Mouse (Mus musculus): ENCODE measurements around the gene Car5a. TPM values are rescaled to one million over a fixed set of nuclear protein-coding genes. Genes with fewer than 3 reads are reported as not detected.

Gene Car5a
- polyA plus RNA-seq, 1 experiment from 2014 or later, result 0.30 TPM

GRCm38 (mm10) chr8:121970225-121970624 lies 25.5 kb upstream of the Car5a start:
- H3K4me3 ChIP-seq, result no peak overlapping the region
- no peaks in the 10 kb centered on the region for H3K27me3 ChIP-seq (ENCODE audit: low read depth, poor library complexity, severe bottlenecking)
- peaks cover 24% of the 10 kb centered on the region for H3K36me3 ChIP-seq
- H3K4me1 ChIP-seq, result peaks cover 43% of the 10 kb centered on the region
- no peak for DNase-seq (ENCODE audit: low spot score)
- 0 out of 2 replicates have a peak overlapping the region, but pooled peaks have one; percentile 59 for H3K27ac ChIP-seq (replicated peaks)
- 94% methylated on average over 8 of the region's 8 CpGs for WGBS
- H3K9me3 ChIP-seq (replicated peaks), result no peaks in the 10 kb centered on the region

- 88% methylated on average over 4 of the region's 4 CpGs for WGBS
- Histone ChIP-seq H3K9me3 (replicated peaks) (no peaks in the 10 kb centered on the region), H3K27me3 (ENCODE audit: low read depth, poor library complexity, severe bottlenecking) (no peaks in the 10 kb centered on the region), H3K4me3 (no peak overlapping the region), H3K4me1 (peaks cover 43% of the 10 kb centered on the region), H3K36me3 (peaks cover 17% of the 10 kb centered on the region), H3K27ac (replicated peaks) (no peak overlapping the region)
- no peak for DNase-seq (ENCODE audit: low spot score)
Measured at GRCm38 (mm10) chr8:121968542-121968941, 23.8 kb upstream of the Car5a start.

DNA sequence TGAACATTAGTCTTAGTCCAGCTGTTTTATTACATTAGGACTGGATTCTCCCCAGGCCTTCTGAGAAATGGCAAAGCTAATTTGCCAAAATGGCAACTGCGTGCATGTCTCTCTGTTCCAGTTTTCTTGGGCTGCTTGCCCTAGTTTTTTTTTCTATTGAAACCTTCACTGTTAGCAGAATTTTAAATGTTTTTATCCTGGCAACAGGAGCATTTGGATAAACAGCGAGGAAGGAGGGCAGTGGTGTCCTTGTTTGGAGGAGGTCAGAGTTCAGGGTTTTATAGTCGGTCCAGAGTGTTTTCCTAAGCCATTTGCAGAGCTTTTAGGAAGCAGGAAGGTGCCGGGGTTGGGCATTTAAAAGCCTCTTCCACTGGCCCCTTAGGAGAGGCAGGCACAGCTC lies 23.3 kb upstream of the Car5a start:
- WGBS, result 45% methylated on average over 4 of the region's 4 CpGs
- H3K27ac ChIP-seq (replicated peaks), result no peak overlapping the region

GRCm38 (mm10) chr8:121966714-121967448 lies 22.2 kb upstream of the Car5a start:
- Histone ChIP-seq H3K36me3 (peaks cover 15% of the 10 kb centered on the region), H3K9me3 (replicated peaks) (no peaks in the 10 kb centered on the region), H3K27ac (replicated peaks) (peak overlapping the region; percentile 42), H3K4me1 (peaks cover 43% of the 10 kb centered on the region), H3K27me3 (ENCODE audit: low read depth, poor library complexity, severe bottlenecking) (no peaks in the 10 kb centered on the region), H3K4me3 (no peak overlapping the region)
- no peak for DNase-seq (ENCODE audit: low spot score)
- 38% methylated on average over 7 of the region's 7 CpGs for WGBS

More for the DNA sequence above, 23.3 kb upstream of the Car5a start:
- DNase-seq (ENCODE audit: low spot score), result no peak
- Histone ChIP-seq H3K27me3 (ENCODE audit: low read depth, poor library complexity, severe bottlenecking) (no peaks in the 10 kb centered on the region), H3K4me3 (no peak overlapping the region), H3K9me3 (replicated peaks) (no peaks in the 10 kb centered on the region), H3K4me1 (peaks cover 43% of the 10 kb centered on the region), H3K36me3 (peaks cover 18% of the 10 kb centered on the region)

- Histone ChIP-seq H3K4me3 (no peak overlapping the region), H3K36me3 (peaks cover 15% of the 10 kb centered on the region), H3K4me1 (peaks cover 37% of the 10 kb centered on the region), H3K27me3 (ENCODE audit: low read depth, poor library complexity, severe bottlenecking) (no peaks in the 10 kb centered on the region), H3K9me3 (replicated peaks) (no peaks in the 10 kb centered on the region), H3K27ac (replicated peaks) (peak overlapping the region; percentile 42)
- DNase-seq (ENCODE audit: low spot score), result no peak
- WGBS, result 74% methylated on average over 5 of the region's 5 CpGs
Measured at GRCm38 (mm10) chr8:121966110-121966509, 21.4 kb upstream of the Car5a start.

GRCm38 (mm10) chr8:121964716-121965512 lies 20.2 kb upstream of the Car5a start:
- H3K27me3 ChIP-seq (ENCODE audit: low read depth, poor library complexity, severe bottlenecking), result no peaks in the 10 kb centered on the region
- H3K4me1 ChIP-seq, result peaks cover 29% of the 10 kb centered on the region
- DNase-seq (ENCODE audit: low spot score), result no peak
- H3K36me3 ChIP-seq, result peaks cover 15% of the 10 kb centered on the region
- H3K27ac ChIP-seq (replicated peaks), result no peak overlapping the region
- H3K9me3 ChIP-seq (replicated peaks), result no peaks in the 10 kb centered on the region
- 94% methylated on average over 8 of the region's 8 CpGs for WGBS
- H3K4me3 ChIP-seq, result no peak overlapping the region

DNA sequence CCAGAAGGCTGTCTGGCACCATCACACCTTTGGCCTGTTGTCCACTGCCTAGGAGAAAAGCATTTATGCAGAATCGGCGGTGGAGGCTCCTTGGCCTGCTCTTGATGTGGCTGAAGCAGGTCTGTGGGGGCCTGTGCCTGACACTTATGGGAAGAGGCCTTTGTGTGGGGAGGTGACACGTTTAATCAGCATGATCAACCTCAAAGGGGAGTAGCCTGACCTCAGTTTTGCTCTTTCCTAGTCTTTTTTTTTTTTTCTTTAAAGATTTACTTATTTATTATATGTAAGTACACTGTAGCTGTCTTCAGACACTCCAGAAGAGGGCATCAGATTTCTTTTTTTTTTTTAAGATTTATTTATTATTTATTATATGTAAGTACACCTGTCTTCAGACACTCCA lies 18.2 kb upstream of the Car5a start:
- Histone ChIP-seq H3K27me3 (ENCODE audit: low read depth, poor library complexity, severe bottlenecking) (no peaks in the 10 kb centered on the region), H3K4me1 (peaks cover 32% of the 10 kb centered on the region), H3K36me3 (peaks cover 18% of the 10 kb centered on the region), H3K27ac (replicated peaks) (no peak overlapping the region), H3K4me3 (no peak overlapping the region), H3K9me3 (replicated peaks) (no peaks in the 10 kb centered on the region)
- DNase-seq (ENCODE audit: low spot score), result no peak
- 90% methylated on average over 3 of the region's 3 CpGs for WGBS

DNA sequence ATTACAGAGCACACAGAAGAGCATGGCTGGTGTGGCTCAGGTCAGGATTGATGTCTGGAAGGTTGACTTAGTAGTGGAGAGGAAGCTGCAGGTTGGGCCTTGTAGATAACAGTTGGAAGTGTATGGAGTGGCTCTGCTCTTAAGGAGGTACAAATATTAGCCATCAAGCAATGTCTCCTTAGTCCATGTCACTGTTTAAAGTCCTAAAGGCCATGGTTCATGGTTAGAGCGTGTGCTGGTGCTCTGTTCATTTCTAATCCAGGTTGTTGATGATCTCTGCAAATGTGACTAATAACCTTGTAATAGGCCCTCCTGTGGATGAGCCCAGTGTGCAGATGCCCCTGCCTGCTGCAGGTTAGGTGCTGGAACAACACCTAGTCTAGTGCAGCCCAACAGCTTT lies 13.7 kb upstream of the Car5a start:
- H3K4me3 ChIP-seq, result no peak overlapping the region
- no peaks in the 10 kb centered on the region for H3K9me3 ChIP-seq (replicated peaks)
- peaks cover 15% of the 10 kb centered on the region for H3K4me1 ChIP-seq
- 94% methylated on average over 1 of the region's 1 CpGs for WGBS
- no peaks in the 10 kb centered on the region for H3K27me3 ChIP-seq (ENCODE audit: low read depth, poor library complexity, severe bottlenecking)
- H3K36me3 ChIP-seq, result peaks cover 42% of the 10 kb centered on the region
- DNase-seq (ENCODE audit: low spot score), result no peak
- no peak overlapping the region for H3K27ac ChIP-seq (replicated peaks)

GRCm38 (mm10) chr8:121955825-121956500 lies 11.3 kb upstream of the Car5a start:
- 79% methylated on average over 1 of the region's 1 CpGs for WGBS
- Histone ChIP-seq H3K36me3 (peaks cover 50% of the 10 kb centered on the region), H3K4me1 (peaks cover 33% of the 10 kb centered on the region), H3K27ac (replicated peaks) (no peak overlapping the region), H3K9me3 (replicated peaks) (no peaks in the 10 kb centered on the region), H3K27me3 (ENCODE audit: low read depth, poor library complexity, severe bottlenecking) (no peaks in the 10 kb centered on the region), H3K4me3 (no peak overlapping the region)
- no peak for DNase-seq (ENCODE audit: low spot score)

- H3K36me3 ChIP-seq, result peaks cover 46% of the 10 kb centered on the region
Measured at GRCm38 (mm10) chr8:121954981-121955555, 10.4 kb upstream of the Car5a start.

GRCm38 (mm10) chr8:121953821-121954545 lies 9.3 kb upstream of the Car5a start:
- Histone ChIP-seq H3K27ac (replicated peaks) (no peak overlapping the region), H3K4me1 (peaks cover 34% of the 10 kb centered on the region), H3K27me3 (ENCODE audit: low read depth, poor library complexity, severe bottlenecking) (no peaks in the 10 kb centered on the region), H3K4me3 (no peak overlapping the region), H3K9me3 (replicated peaks) (no peaks in the 10 kb centered on the region), H3K36me3 (peaks cover 43% of the 10 kb centered on the region)
- DNase-seq (ENCODE audit: low spot score), result no peak
- 81% methylated on average over 3 of the region's 3 CpGs for WGBS

More at GRCm38 (mm10) chr8:121954981-121955555, 10.4 kb upstream of the Car5a start:
- Histone ChIP-seq H3K27me3 (ENCODE audit: low read depth, poor library complexity, severe bottlenecking) (no peaks in the 10 kb centered on the region), H3K4me3 (no peak overlapping the region), H3K4me1 (peaks cover 35% of the 10 kb centered on the region), H3K27ac (replicated peaks) (no peak overlapping the region), H3K9me3 (replicated peaks) (no peaks in the 10 kb centered on the region)
- no peak for DNase-seq (ENCODE audit: low spot score)
- 89% methylated on average over 10 of the region's 10 CpGs for WGBS

- Histone ChIP-seq H3K9me3 (replicated peaks) (no peaks in the 10 kb centered on the region), H3K4me1 (peaks cover 41% of the 10 kb centered on the region), H3K36me3 (peaks cover 43% of the 10 kb centered on the region), H3K27ac (replicated peaks) (no peak overlapping the region), H3K27me3 (ENCODE audit: low read depth, poor library complexity, severe bottlenecking) (no peaks in the 10 kb centered on the region), H3K4me3 (peak overlapping the region; percentile 98; the same call in 1 of the 2 replicates)
- no peak for DNase-seq (ENCODE audit: low spot score)
- WGBS, result 90% methylated on average over 7 of the region's 7 CpGs
Measured at GRCm38 (mm10) chr8:121952800-121953199, 8.1 kb upstream of the Car5a start.
